Mouse (Mus musculus) liver, embryonic 15.5 days (tissue): ENCODE measurements around the gene Fam196b. TPM values are rescaled to one million over a fixed set of nuclear protein-coding genes. Genes with fewer than 3 reads are reported as not detected.

Experiments
- ATAC-seq: fragments of 200-750 bp; cut with Nextera tagmentation; 2 replicates; pipeline ENCODE4 v1.8.0; 2017; ENCODE audit warnings: moderate number of reproducible peaks, mild to moderate bottlenecking, moderate library complexity; ENCODE audit not compliant: insufficient read depth
- H3K27ac ChIP-seq: fragments of 300-500 bp; sonication (generic); replicated peaks from 2 replicates; pipeline ENCODE4 v1.5.1; 2015; ENCODE audit warnings: mild to moderate bottlenecking, inconsistent platforms
- H3K27me3 ChIP-seq: fragments of 300-500 bp; sonication (generic); 2 replicates; pipeline ENCODE4 v1.6.1; 2015; ENCODE audit warnings: mild to moderate bottlenecking, inconsistent platforms
- H3K36me3 ChIP-seq: fragments of 300-500 bp; sonication (generic); replicated peaks from 2 replicates; pipeline ENCODE4 v1.6.1; 2015; ENCODE audit warnings: moderate library complexity, mild to moderate bottlenecking, inconsistent platforms
- H3K4me1 ChIP-seq: fragments of 300-500 bp; sonication (generic); replicated peaks from 2 replicates; pipeline ENCODE4 v1.6.1; 2015; ENCODE audit warnings: inconsistent platforms
- H3K4me2 ChIP-seq: fragments of 300-500 bp; sonication (generic); 2 replicates; pipeline ENCODE4 v1.6.1; 2015; ENCODE audit warnings: moderate library complexity, mild to moderate bottlenecking, inconsistent platforms
- H3K4me3 ChIP-seq: fragments of 300-500 bp; sonication (generic); replicated peaks from 2 replicates; pipeline ENCODE4 v1.5.1; 2015; ENCODE audit warnings: mild to moderate bottlenecking, inconsistent platforms
- H3K9ac ChIP-seq: fragments of 300-500 bp; sonication (generic); 2 replicates; pipeline ENCODE4 v1.6.1; 2015; ENCODE audit warnings: moderate library complexity, mild to moderate bottlenecking, inconsistent platforms
- H3K9me3 ChIP-seq: fragments of 300-500 bp; sonication (generic); replicated peaks from 2 replicates; pipeline ENCODE4 v1.6.1; 2016; ENCODE audit warnings: inconsistent platforms
- WGBS: fragments of 180-500 bp; shearing (Covaris S2); methylation state at CpG from one replicate; pipeline ENCODE4 v1.1.7; 2015; ENCODE audit warnings: mixed read lengths; ENCODE audit not compliant: insufficient replicate concordance; 5-methylcytosine and 5-hydroxymethylcytosine counted together
- polyA plus RNA-seq: library from polyadenylated mRNA; unstranded; fragments of >200 nt; fragmentation: Nextera tagmentation; extraction: Ambion mirVana; gene quantifications from 2 replicates; pipeline ENCODE4 v1.2.1, GENCODE M21; 2015

Gene Fam196b
- polyA plus RNA-seq, 1 experiment from 2014 or later = 0.09 TPM

GRCm38 (mm10) chr11:34332344-34333031 lies 17.9 kb downstream of the Fam196b start:
- no peak overlapping the region for H3K4me3 ChIP-seq
- H3K9me3 ChIP-seq = no peaks in the 10 kb centered on the region
- WGBS = 24% methylated on average over 7 of the region's 7 CpGs
- H3K27me3 ChIP-seq = no peaks in the 10 kb centered on the region
- no peak overlapping the region for H3K27ac ChIP-seq
- no peak overlapping the region for H3K4me2 ChIP-seq
- no peak for ATAC-seq
- H3K4me1 ChIP-seq = 0 out of 2 replicates have a peak, but pooled peaks cover 3% of the 10 kb centered on the region
- no peak overlapping the region for H3K9ac ChIP-seq
- H3K36me3 ChIP-seq = no peaks in the 10 kb centered on the region

- 0 out of 2 replicates have a peak, but pooled peaks cover 3% of the 10 kb centered on the region for H3K4me1 ChIP-seq
- 47% methylated on average over 1 of the region's 1 CpGs for WGBS
- H3K9ac ChIP-seq = no peak overlapping the region
- H3K4me2 ChIP-seq = no peak overlapping the region
- no peaks in the 10 kb centered on the region for H3K27me3 ChIP-seq
- no peaks in the 10 kb centered on the region for H3K9me3 ChIP-seq
- H3K36me3 ChIP-seq = no peaks in the 10 kb centered on the region
- no peak for ATAC-seq
- no peak overlapping the region for H3K27ac ChIP-seq
- H3K4me3 ChIP-seq = no peak overlapping the region
These were observed 23.3 kb downstream of the Fam196b start for GRCm38 (mm10) chr11:34337907-34338306.

DNA sequence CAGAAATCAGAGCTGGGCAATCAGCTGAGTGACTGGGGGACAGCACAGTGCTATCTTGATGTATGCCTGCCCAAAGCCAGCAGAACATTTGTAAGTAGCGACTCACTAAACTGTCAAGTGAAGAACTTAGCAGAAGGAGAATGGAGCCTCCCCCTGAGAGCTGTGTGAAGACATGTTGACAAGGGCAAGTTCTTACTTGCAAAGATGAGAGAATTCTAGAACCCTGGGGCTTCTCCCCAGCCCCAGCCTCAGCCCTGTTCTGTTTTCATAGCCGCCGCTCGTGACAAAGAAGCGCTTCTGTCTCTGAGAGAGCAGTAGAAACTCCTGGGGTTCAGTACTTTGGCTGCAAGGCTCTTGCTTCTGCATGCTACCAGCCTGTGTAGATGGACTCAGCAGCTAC lies 25.1 kb downstream of the Fam196b start:
- H3K36me3 ChIP-seq = no peaks in the 10 kb centered on the region
- no peak overlapping the region for H3K4me3 ChIP-seq
- no peaks in the 10 kb centered on the region for H3K4me1 ChIP-seq
- 78% methylated on average over 5 of the region's 5 CpGs for WGBS
- H3K9me3 ChIP-seq = no peaks in the 10 kb centered on the region
- no peak overlapping the region for H3K27ac ChIP-seq
- H3K9ac ChIP-seq = no peak overlapping the region
- ATAC-seq = no peak
- H3K4me2 ChIP-seq = no peak overlapping the region
- H3K27me3 ChIP-seq = no peaks in the 10 kb centered on the region

- H3K4me1 ChIP-seq = no peaks in the 10 kb centered on the region
- ATAC-seq = no peak
- H3K27ac ChIP-seq = no peak overlapping the region
- no peak overlapping the region for H3K4me2 ChIP-seq
- 56% methylated on average over 4 of the region's 4 CpGs for WGBS
- no peaks in the 10 kb centered on the region for H3K27me3 ChIP-seq
- no peaks in the 10 kb centered on the region for H3K9me3 ChIP-seq
- no peaks in the 10 kb centered on the region for H3K36me3 ChIP-seq
- H3K4me3 ChIP-seq = no peak overlapping the region
- no peak overlapping the region for H3K9ac ChIP-seq
These were observed 29.2 kb downstream of the Fam196b start for GRCm38 (mm10) chr11:34343742-34344307.

DNA sequence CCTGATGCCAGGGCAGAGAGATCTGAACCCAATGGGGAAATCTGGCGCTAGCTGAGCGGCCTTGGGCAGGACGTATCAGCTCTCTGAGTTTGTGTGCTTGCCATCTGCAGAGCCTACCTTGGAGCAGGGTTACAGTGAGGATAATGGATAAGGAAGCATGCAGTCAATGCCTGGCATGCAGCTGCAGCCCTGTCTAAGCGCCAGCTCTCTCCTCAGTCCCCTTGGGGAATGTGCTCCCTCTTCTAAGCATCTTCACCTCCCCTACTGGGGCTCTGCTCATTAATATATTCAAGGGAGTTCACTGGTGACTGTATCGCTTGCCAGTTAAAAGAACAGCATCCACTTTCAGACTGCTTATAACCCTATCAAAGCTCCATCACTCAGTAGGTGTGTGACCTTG lies 29.7 kb downstream of the Fam196b start:
- no peaks in the 10 kb centered on the region for H3K9me3 ChIP-seq
- 70% methylated on average over 5 of the region's 5 CpGs for WGBS
- H3K4me1 ChIP-seq = no peaks in the 10 kb centered on the region
- no peak overlapping the region for H3K27ac ChIP-seq
- H3K4me2 ChIP-seq = no peak overlapping the region
- H3K9ac ChIP-seq = no peak overlapping the region
- ATAC-seq = no peak
- no peaks in the 10 kb centered on the region for H3K27me3 ChIP-seq
- no peak overlapping the region for H3K4me3 ChIP-seq
- no peaks in the 10 kb centered on the region for H3K36me3 ChIP-seq

DNA sequence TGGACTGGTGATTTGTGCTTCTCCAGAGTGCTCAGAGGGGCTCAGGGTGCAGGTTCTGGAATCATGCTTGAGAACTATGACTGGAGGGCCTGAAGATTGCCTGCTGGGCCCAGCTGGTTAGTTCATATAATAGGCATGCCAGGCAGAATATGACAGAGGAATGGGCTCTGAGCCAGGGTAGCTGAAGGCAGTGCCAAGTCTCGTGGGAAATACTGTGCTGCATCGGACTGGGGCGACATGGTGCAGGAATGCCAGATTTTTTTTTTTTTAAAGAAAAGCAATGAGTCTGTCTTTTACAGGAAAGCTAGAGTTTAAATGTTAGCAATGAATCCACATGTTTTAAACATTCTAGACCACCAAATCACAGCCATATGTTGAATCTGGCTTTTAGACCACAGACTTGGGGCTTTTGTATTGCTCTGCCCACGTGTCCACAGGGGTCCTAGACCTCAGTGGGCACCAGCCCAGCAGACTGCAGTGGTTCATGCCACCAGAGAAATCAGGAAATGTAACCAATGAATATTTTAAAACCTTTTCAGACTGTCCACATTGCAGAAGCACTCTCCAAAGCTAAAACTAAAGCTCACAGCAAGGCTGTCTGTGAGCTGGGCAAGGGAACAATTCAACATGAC lies 33.8 kb downstream of the Fam196b start:
- no peak overlapping the region for H3K9ac ChIP-seq
- no peaks in the 10 kb centered on the region for H3K4me1 ChIP-seq
- 58% methylated on average over 4 of the region's 4 CpGs for WGBS
- no peak overlapping the region for H3K4me3 ChIP-seq
- H3K9me3 ChIP-seq = no peaks in the 10 kb centered on the region
- no peak for ATAC-seq
- H3K27ac ChIP-seq = no peak overlapping the region
- no peak overlapping the region for H3K4me2 ChIP-seq
- no peaks in the 10 kb centered on the region for H3K27me3 ChIP-seq
- H3K36me3 ChIP-seq = no peaks in the 10 kb centered on the region

- H3K4me1 ChIP-seq = no peaks in the 10 kb centered on the region
- no peaks in the 10 kb centered on the region for H3K9me3 ChIP-seq
- no peak overlapping the region for H3K27ac ChIP-seq
- no peaks in the 10 kb centered on the region for H3K27me3 ChIP-seq
- ATAC-seq = no peak
- no peak overlapping the region for H3K4me2 ChIP-seq
- no peak overlapping the region for H3K9ac ChIP-seq
- WGBS = 64% methylated on average over 10 of the region's 10 CpGs
- no peak overlapping the region for H3K4me3 ChIP-seq
- H3K36me3 ChIP-seq = no peaks in the 10 kb centered on the region
These were observed 34.9 kb downstream of the Fam196b start for GRCm38 (mm10) chr11:34349453-34350056.

DNA sequence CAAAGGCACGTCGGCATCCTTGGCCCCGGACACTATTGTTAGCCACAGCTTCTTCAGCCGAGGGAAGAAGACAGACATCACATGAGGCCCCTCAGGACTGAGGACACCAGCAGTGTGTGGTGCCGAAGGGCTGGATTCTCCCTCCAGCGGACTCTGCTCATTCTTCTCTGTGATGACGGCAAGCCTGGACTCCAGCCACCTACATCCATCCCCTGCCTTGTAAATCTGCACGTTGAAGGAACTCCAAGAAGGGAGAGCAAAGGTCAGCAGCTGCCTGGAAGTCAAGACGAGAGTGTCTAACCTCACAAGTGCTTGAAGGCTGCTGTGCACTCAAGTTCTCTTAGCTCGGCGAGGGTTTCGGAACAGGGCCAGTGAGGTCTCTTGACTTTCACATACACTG lies 40.8 kb downstream of the Fam196b start:
- 71% methylated on average over 12 of the region's 12 CpGs for WGBS
- no peak overlapping the region for H3K9ac ChIP-seq
- ATAC-seq = no peak

GRCm38 (mm10) chr11:34356109-34356508 lies 41.5 kb downstream of the Fam196b start:
- no peaks in the 10 kb centered on the region for H3K9me3 ChIP-seq
- ATAC-seq = no peak
- H3K27ac ChIP-seq = no peak overlapping the region
- H3K36me3 ChIP-seq = no peaks in the 10 kb centered on the region
- H3K4me2 ChIP-seq = no peak overlapping the region
- WGBS = 48% methylated on average over 2 of the region's 2 CpGs
- H3K4me3 ChIP-seq = no peak overlapping the region
- no peaks in the 10 kb centered on the region for H3K27me3 ChIP-seq
- H3K4me1 ChIP-seq = no peaks in the 10 kb centered on the region
- no peak overlapping the region for H3K9ac ChIP-seq

More for the DNA sequence above, 40.8 kb downstream of the Fam196b start:
- Histone ChIP-seq H3K9me3 (no peaks in the 10 kb centered on the region), H3K4me1 (no peaks in the 10 kb centered on the region), H3K36me3 (no peaks in the 10 kb centered on the region), H3K4me3 (no peak overlapping the region), H3K27ac (no peak overlapping the region), H3K27me3 (no peaks in the 10 kb centered on the region), H3K4me2 (no peak overlapping the region)

GRCm38 (mm10) chr11:34372224-34372623 lies 57.6 kb downstream of the Fam196b start:
- H3K4me3 ChIP-seq = no peak overlapping the region
- ATAC-seq = no peak
- no peak overlapping the region for H3K9ac ChIP-seq
- H3K27me3 ChIP-seq = no peaks in the 10 kb centered on the region
- H3K27ac ChIP-seq = no peak overlapping the region
- no peak overlapping the region for H3K4me2 ChIP-seq
- 58% methylated on average over 4 of the region's 4 CpGs for WGBS
- H3K4me1 ChIP-seq = no peaks in the 10 kb centered on the region
- H3K9me3 ChIP-seq = no peaks in the 10 kb centered on the region
- no peaks in the 10 kb centered on the region for H3K36me3 ChIP-seq

GRCm38 (mm10) chr11:34375557-34375956 lies 60.9 kb downstream of the Fam196b start:
- H3K4me2 ChIP-seq = no peak overlapping the region
- H3K4me3 ChIP-seq = no peak overlapping the region
- 29% methylated on average over 1 of the region's 1 CpGs for WGBS
- H3K4me1 ChIP-seq = no peaks in the 10 kb centered on the region
- H3K36me3 ChIP-seq = no peaks in the 10 kb centered on the region
- no peak overlapping the region for H3K9ac ChIP-seq
- ATAC-seq = no peak
- no peak overlapping the region for H3K27ac ChIP-seq
- H3K9me3 ChIP-seq = no peaks in the 10 kb centered on the region
- no peaks in the 10 kb centered on the region for H3K27me3 ChIP-seq
